Mouse (Mus musculus) layer of hippocampus, postnatal 10 days (tissue): ENCODE measurements at regions not wholly inside any gene's neighbourhood (a gene's known extent, or its start where the extent isn't known, plus 50 kb on each side); places are given as distances from the start of the nearest gene placed in this dataset.

Experiments used
- DNase-seq, 2 experiments: peaks; one replicate each; pipeline ENCODE4 v3.0.0; 2021; ENCODE audit warnings: low spot score in 2 of 2

DNA sequence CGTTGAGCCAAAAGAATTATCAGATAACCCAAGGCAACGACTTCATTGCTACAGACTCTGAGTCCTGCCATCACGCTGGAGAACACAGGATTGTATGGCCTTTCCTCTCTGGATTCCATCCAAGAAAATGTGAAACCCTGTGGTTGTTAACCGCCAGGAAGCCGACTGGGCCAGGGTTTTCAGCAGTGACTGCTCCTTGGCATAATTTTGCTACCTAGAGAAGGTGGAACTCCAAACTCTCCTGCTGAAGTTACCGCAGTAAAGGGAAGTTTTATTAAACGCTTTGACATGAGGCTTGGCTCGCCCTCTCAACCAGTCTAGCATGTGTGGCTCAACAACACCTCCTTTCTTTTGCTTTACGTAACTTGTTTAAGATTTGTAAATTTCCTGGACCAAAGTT lies 116.9 kb downstream of the Wif1 start:
- no peak for DNase-seq

DNA sequence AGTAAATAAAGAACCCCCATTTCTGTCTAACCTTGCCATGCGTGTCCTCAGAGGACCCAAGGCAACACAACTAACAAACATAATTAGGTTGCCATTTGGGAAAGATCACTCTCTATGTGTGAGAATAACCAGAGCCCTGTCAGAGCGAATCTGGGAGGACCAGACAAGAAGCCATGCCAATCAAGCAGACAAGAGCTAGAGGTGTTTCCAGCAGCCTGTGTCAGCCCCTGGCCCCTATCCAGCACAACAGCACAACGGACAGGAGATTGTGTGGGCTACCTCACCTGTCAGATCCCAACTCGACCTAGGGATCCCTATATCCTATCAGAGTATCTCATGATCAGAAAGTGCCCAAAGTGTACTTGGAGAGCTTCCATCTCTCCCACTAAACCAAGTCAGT lies 119.9 kb downstream of the Wif1 start:
- no peak for DNase-seq

DNA sequence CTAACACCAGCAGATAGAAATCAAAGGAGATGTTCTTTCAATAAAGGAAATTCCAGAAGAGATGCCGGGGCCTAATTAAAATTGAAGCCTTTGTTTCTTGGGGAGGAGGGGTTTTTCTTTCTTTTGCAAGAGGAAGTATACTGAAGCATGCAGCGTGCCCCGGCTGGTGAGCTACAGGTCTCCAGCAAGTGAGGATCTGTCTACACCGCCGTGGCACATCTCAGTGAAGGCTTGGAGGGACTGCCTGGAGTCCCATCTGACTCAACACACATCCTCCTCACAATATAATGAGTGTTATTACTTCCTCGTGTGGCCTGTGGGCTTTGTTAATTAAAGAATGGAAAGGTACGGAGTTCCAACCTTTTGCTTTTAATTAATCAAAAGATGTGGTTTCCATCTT lies 126.7 kb downstream of the Wif1 start:
- no peak for DNase-seq

DNA sequence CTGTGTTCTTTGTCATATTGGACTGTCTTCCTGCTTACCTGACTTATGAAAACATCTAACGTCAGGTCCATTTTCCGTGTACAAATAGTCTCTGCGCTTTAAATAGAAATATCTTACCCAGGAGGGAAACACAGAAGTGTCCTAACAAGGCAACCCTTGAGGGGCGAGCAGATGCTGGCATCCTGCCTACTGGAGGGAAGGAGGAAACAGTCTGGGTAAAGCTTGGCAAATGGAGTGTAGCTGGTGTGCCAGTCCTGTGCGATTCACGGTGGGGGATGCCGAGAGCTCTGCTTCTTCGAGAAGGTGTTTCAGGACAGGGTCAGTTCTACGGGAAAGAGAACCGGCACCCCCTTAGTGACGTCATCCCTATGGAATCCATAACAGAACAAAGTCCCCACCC lies 127.4 kb downstream of the Wif1 start:
- peak; percentile 28 to 38 for DNase-seq

DNA sequence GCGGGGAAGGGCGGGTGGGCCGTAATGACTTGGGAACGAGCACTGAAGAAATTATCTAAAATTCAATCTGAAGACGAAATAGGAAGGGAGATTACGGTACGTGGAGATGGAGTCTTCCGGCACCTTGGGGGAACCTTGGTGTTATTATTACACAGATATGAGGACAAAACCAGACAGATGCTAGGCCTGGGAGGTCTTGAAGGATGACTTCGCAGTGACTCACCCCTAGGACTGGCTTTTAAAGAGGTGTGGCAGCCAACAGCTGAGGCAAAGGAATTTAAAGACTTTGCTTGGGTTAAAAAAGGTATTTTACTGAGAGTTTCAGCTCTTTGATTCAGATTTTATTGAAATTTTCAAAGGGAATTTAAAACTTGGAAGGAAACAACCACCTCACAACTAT lies 140.3 kb downstream of the Wif1 start:
- DNase-seq, result no peak

DNA sequence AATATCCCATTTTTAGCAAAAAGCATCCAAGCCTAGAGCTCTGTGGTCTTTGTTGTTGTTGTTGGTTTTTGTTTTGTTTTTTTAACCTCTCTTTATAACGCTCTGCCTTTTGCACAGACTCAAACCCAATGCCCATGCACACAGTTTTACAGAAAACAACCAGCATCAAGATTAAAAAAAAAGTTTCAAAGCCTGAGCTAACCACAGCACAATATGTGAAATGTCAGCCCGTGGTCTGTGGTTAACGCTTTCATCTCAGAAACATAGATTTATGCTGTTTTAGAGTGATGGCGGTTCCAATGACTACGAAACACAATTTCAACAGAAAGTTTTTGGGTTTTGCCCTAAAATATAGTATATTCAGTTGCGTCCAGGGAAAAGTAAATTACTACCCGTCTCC lies 155.4 kb downstream of the Wif1 start:
- DNase-seq, result no peak

DNA sequence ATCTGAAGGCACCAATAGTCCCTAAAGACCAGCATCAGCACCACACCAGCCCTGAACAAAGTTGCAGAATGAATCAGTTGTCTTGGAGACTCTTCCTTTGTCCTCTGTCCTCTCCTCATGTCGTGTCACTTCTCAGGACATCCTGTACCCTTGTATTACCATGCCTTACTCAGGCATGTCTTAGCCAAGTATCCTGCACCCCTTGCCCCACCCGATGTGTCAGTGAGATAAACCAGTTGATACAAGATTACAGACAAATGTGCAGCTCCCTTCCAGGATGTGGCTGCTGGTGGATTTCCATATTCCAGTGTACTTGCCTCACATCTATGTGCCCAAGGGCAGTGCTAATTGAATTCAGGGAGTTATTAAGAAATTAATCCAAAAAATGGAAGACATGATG lies 151.8 kb downstream of the Tbc1d30 start:
- no peak for DNase-seq

DNA sequence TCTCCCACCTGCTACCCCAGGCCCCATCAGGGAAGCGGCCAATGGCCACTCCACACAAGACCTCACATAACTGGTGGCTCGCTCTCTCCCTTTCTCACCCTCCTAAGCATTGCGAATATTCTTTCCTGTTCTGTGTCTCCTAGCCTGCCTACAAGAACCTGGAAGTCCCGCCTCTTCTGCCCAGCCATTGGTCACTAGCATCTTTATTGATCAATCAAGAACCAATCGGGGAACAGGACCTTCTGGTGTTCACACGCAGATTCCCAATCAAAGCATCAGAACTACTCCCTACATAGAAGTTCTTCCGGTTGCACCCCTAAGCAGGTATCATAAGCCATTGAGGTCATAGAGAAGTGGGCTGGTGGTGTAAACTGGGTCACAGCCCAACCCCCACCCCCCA lies 148.5 kb downstream of the Tbc1d30 start:
- no peak for DNase-seq

DNA sequence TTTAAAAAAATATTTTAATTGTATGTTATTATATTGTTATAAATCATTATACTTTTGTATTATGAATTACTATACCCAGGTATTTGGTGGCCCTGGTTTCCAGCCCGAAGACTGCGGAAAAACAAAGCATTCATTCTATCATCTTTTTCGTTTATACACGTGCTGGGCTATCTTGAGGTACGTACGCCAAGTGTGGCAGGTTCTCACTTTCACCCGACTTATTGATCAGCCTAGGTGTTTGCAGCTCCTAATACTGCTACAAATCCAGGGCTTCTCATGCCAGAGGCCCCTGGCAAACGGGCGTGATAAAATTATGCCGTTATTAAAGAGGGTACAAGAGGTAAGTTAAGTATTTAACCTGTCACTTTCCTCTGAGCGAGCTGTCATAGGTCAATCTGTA lies 145.5 kb downstream of the Tbc1d30 start:
- DNase-seq, result peak in 1 of 2 experiments; percentile 12

DNA sequence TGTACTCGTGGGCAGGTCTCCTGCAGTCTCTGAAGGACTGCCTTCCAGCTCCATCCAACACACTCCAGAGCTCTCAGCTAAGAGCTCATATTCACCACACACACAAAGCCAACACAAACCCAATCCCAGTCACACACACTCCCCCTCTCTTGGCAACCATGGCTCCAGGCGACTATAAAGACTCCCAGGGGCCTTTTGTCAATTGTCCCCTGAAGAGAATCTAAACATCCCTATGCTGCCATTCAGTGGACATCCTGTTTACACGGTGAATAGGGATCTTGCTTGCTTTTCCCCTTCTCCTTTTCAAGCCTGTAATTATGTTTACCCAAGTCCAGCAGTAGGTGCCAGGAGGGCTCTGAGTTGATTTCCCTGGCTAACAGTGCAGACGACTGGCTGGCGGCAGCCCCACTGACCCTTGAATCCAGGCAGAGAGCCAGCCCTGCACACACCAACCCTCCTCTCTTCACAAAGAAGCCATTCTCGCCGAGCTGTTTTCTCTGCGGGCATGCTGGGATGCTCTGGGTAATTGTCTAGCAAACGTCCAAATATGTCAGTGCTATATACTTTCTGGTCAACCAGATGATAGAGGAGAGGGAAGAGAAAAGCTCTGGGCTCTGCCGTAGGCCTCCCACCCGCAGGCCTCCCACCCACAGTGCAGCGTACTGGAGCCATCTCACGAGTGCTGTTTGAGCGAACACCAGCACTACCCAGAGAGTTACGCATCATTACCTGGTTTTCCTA lies 144.9 kb downstream of the Tbc1d30 start:
- DNase-seq, result peak; percentile 74 to 83

DNA sequence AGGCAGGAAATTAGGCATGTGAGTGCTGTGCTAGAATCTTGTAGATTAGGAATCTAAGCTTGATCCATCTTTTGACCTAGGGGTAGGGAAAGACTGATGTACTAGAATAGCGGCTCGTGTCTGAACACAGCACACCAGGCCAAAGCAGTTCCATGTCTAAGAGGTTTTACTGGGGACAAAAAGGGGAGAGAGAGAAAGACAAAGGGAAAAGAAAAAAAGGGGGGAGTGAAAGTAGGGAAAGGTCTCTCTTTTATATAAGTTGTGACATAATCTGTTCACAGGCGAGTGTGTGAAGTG lies 144.4 kb downstream of the Tbc1d30 start:
- DNase-seq, result no peak
